Mouse (Mus musculus): Measurements from ENCODE around the gene Gm45233.

Gene Gm45233

DNA sequence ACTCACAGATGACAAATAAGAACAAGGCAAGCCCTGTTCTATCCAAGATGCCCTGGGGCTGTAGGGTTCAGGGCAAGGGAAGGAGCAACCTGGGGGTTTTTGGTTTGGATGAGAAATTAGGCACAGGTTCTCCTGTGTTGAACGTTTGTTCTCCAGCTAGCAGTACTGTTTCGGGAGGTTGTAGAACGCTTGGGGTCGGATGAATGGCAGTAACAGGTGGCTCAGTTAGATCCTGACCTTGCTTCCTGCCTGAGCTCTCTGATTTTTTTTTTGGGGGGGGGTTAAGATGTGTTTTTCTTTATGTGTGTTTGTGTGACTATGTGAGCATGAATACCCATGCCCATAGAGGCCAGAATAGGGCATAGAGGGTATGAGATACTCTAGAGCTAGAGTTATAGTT lies 68.6 kb downstream of the Gm45233 start:
- no peak for DNase-seq
